Comparison of ENCODE assay signal across 27 mouse cellular contexts in genomic region chr4:59727878-59728261, GRCm38 (mm10).
DNase-seq lines count a peak whose midpoint lies in the region; ATAC-seq lines count a peak whose summit lies in the region.
"Had no signal": no experiment of that assay in that cellular context is flagged by ENCODE, and none has a peak within 500 bp of the region (broad histone marks: within the 10 kb centered on the region; RNA-seq: fewer than 3 reads in every experiment).

No protein-coding gene starts in this region.

- ATAC-seq in hindbrain, embryonic 11.5 days (ENCODE audit: low FRiP score), result peak; percentile 2; the same call in 1 of the 2 replicates
- no peak; the same call in 1 of the 2 replicates for ATAC-seq in hindbrain, embryonic 12.5 days (ENCODE audit: low FRiP score)
- ATAC-seq in neural tube, embryonic 12.5 days (ENCODE audit: low FRiP score, low read depth), result peak; percentile 37; the same call in 1 of the 2 replicates
- peak; percentile 70 for ATAC-seq in granulocyte monocyte progenitor cell, adult 5-6 weeks (replicated peaks; ENCODE audit: poor library complexity, severe bottlenecking)
- peak; percentile 67 for ATAC-seq in neural tube, embryonic 14.5 days (ENCODE audit: low read depth)
- ATAC-seq: midbrain, embryonic 16.5 days; Patski had no signal

- H3K36me3 ChIP-seq in hindbrain, embryonic 11.5 days (ENCODE audit: control insufficient read depth, insufficient read depth, low read length), result no peaks in the 10 kb centered on the region
- no peaks in the 10 kb centered on the region for H3K36me3 ChIP-seq in hindbrain, embryonic 12.5 days
- H3K36me3 ChIP-seq in neural tube, embryonic 12.5 days, result no peaks in the 10 kb centered on the region
- no peaks in the 10 kb centered on the region for H3K36me3 ChIP-seq in neural tube, embryonic 14.5 days (ENCODE audit: control insufficient read depth, insufficient read depth, low read length)
- H3K36me3 ChIP-seq: embryonic facial prominence, embryonic 12.5 days; heart, embryonic 15.5 days; kidney, embryonic 15.5 days; limb, embryonic 15.5 days; stomach, embryonic 15.5 days had no signal

- H3K27me3 ChIP-seq in hindbrain, embryonic 11.5 days (ENCODE audit: control insufficient read depth, insufficient read depth, low read length), result no peaks in the 10 kb centered on the region
- no peaks in the 10 kb centered on the region for H3K27me3 ChIP-seq in hindbrain, embryonic 12.5 days
- no peaks in the 10 kb centered on the region for H3K27me3 ChIP-seq in neural tube, embryonic 12.5 days (replicated peaks)
- no peaks in the 10 kb centered on the region for H3K27me3 ChIP-seq in neural tube, embryonic 14.5 days (ENCODE audit: control insufficient read depth, insufficient read depth, low read length)
- H3K27me3 ChIP-seq: embryonic facial prominence, embryonic 12.5 days; heart, embryonic 15.5 days; kidney, embryonic 15.5 days; limb, embryonic 15.5 days; megakaryocyte, embryonic 14.5 days; Patski; stomach, embryonic 15.5 days had no signal

- WGBS in hindbrain, embryonic 11.5 days, result 87% methylated on average over 9 of the region's 9 CpGs
- WGBS in hindbrain, embryonic 12.5 days, result 80% methylated on average over 9 of the region's 9 CpGs
- WGBS in neural tube, embryonic 12.5 days, result 76% methylated on average over 9 of the region's 9 CpGs
- WGBS in neural tube, embryonic 14.5 days, result 75% methylated on average over 9 of the region's 9 CpGs

- no peak overlapping the region for H3K4me2 ChIP-seq in hindbrain, embryonic 11.5 days (replicated peaks; ENCODE audit: low read depth, low read length)
- H3K4me2 ChIP-seq in hindbrain, embryonic 12.5 days (replicated peaks), result no peak overlapping the region
- no peak overlapping the region for H3K4me2 ChIP-seq in neural tube, embryonic 12.5 days (replicated peaks)
- H3K4me2 ChIP-seq in neural tube, embryonic 14.5 days (ENCODE audit: low read depth, low read length), result no peak overlapping the region
- H3K4me2 ChIP-seq: embryonic facial prominence, embryonic 12.5 days; heart, embryonic 15.5 days; kidney, embryonic 15.5 days; limb, embryonic 15.5 days; lung, embryonic 14.5 days; stomach, embryonic 15.5 days had no signal

- no peak overlapping the region for H3K4me3 ChIP-seq in hindbrain, embryonic 11.5 days (ENCODE audit: low read depth, low read length)
- no peak overlapping the region for H3K4me3 ChIP-seq in hindbrain, embryonic 12.5 days
- no peak overlapping the region for H3K4me3 ChIP-seq in neural tube, embryonic 12.5 days
- no peak overlapping the region for H3K4me3 ChIP-seq in neural tube, embryonic 14.5 days (ENCODE audit: low read depth, low read length)
- H3K4me3 ChIP-seq: embryonic facial prominence, embryonic 12.5 days; heart, embryonic 15.5 days; kidney, embryonic 15.5 days; limb, embryonic 15.5 days; megakaryocyte, embryonic 14.5 days; stomach, embryonic 15.5 days had no signal

- no peaks in the 10 kb centered on the region for H3K4me1 ChIP-seq in hindbrain, embryonic 11.5 days (replicated peaks; ENCODE audit: control insufficient read depth, insufficient read depth, low read length)
- peaks cover 6% of the 10 kb centered on the region; the same call in 1 of the 2 replicates for H3K4me1 ChIP-seq in hindbrain, embryonic 12.5 days
- no peaks in the 10 kb centered on the region for H3K4me1 ChIP-seq in neural tube, embryonic 12.5 days
- H3K4me1 ChIP-seq in neural tube, embryonic 14.5 days (ENCODE audit: control insufficient read depth, insufficient read depth, low read length), result peaks cover 5% of the 10 kb centered on the region; the same call in 1 of the 2 replicates
- H3K4me1 ChIP-seq: heart, embryonic 15.5 days; limb, embryonic 15.5 days; stomach, embryonic 15.5 days had no signal

- H3K9ac ChIP-seq in hindbrain, embryonic 11.5 days (ENCODE audit: low read depth, low read length), result no peak overlapping the region
- H3K9ac ChIP-seq in hindbrain, embryonic 12.5 days, result no peak overlapping the region
- H3K9ac ChIP-seq in neural tube, embryonic 12.5 days, result no peak overlapping the region
- no peak overlapping the region for H3K9ac ChIP-seq in neural tube, embryonic 14.5 days (replicated peaks; ENCODE audit: low read depth, low read length)
- H3K9ac ChIP-seq: embryonic facial prominence, embryonic 12.5 days; heart, embryonic 15.5 days; kidney, embryonic 15.5 days; limb, embryonic 15.5 days; liver, embryonic 14.5 days; lung, embryonic 14.5 days; stomach, embryonic 15.5 days had no signal

- intact Hi-C loops in left cerebral cortex, postnatal 14 days (cut with DNase I), result no loop called here

- DNase-seq in hindbrain, embryonic 11.5 days (ENCODE audit: low spot score), result no peak
- no peak for DNase-seq in neural tube, embryonic 10.5 days (ENCODE audit: extremely low spot score, low spot score)
- no peak for DNase-seq in adrenal gland, adult (ENCODE audit: inconsistent age in 2 of 2, low spot score in 1 of 2)
- no peak for DNase-seq in left cerebral cortex, postnatal 14 days (ENCODE audit: low spot score in 2 of 2)
- DNase-seq: adrenal gland, adult 2 months; cerebellum, adult 11-12 months; cerebellum, postnatal 10 days; gastrocnemius, postnatal 36 days; heart, postnatal 4 days; kidney, adult 11 months; kidney, postnatal 36 days; lung, embryonic 14.5 days; thymus, adult 18-20 months; thymus, postnatal 36 days had no signal

- H3K9me3 ChIP-seq in hindbrain, embryonic 11.5 days (ENCODE audit: control insufficient read depth, low read length), result no peaks in the 10 kb centered on the region
- H3K9me3 ChIP-seq in hindbrain, embryonic 12.5 days (replicated peaks), result no peaks in the 10 kb centered on the region
- no peaks in the 10 kb centered on the region for H3K9me3 ChIP-seq in neural tube, embryonic 12.5 days
- H3K9me3 ChIP-seq in neural tube, embryonic 14.5 days (ENCODE audit: control insufficient read depth, low read length), result no peaks in the 10 kb centered on the region
- H3K9me3 ChIP-seq: embryonic facial prominence, embryonic 12.5 days; heart, embryonic 15.5 days; kidney, embryonic 15.5 days; limb, embryonic 15.5 days; megakaryocyte, embryonic 14.5 days; stomach, embryonic 15.5 days had no signal

- no peak overlapping the region for H3K27ac ChIP-seq in hindbrain, embryonic 11.5 days (ENCODE audit: low read depth, low read length)
- no peak overlapping the region for H3K27ac ChIP-seq in hindbrain, embryonic 12.5 days
- H3K27ac ChIP-seq in neural tube, embryonic 12.5 days, result no peak overlapping the region
- no peak overlapping the region for H3K27ac ChIP-seq in neural tube, embryonic 14.5 days (ENCODE audit: low read depth, low read length)
- H3K27ac ChIP-seq: embryonic facial prominence, embryonic 12.5 days; heart, embryonic 15.5 days; kidney, embryonic 15.5 days; limb, embryonic 15.5 days; liver, embryonic 14.5 days; stomach, embryonic 15.5 days had no signal
